Mouse (Mus musculus) stomach, postnatal 0 days (tissue): ENCODE results near the gene Nptxr.
A peak's percentile ranks its signal among the peaks of the same experiment; 100 is the strongest.

Experiments
- CTCF ChIP-seq: IDR thresholded peaks from 2 replicates; pipeline ENCODE4 v1.5.1; 2016; ENCODE audit warnings: antibody characterized with exemption, low read depth, mild to moderate bottlenecking, moderate library complexity
- EP300 ChIP-seq: optimal IDR thresholded peaks from 2 replicates; pipeline ENCODE3; 2016; ENCODE audit warnings: antibody characterized with exemption

- TF ChIP-seq CTCF: peak; percentile 77
- TF ChIP-seq EP300: no peak
Observed at GRCm38 (mm10) chr15:79825146-79825825, 20.7 kb upstream of the Nptxr start.
